Mouse (Mus musculus): ENCODE measurements around the gene Mmrn2. TPM values are rescaled to one million over a fixed set of nuclear protein-coding genes. Genes with fewer than 3 reads are reported as not detected.

The Mmrn2 gene
- polyA plus RNA-seq, 1 experiment, result 1.7 TPM

DNA sequence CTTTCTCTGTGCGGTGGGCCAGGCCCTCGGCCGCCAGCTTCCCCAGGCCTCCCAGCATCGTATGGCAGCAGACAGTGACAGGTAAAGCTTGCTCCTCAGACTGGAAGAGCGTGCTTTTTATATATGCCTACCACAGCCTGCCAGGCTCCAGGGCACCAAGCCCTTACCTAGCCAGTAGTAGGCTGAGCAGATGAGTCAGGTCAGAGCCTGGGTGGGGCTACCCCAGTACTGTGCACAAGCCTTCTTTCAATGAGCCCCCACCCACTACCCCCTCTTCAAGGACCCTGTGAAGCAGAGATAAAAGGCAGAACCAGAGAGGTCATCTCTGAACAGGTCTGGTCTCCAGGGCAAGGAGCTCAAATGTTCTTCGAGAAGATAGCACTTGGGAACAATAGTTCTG is 20.0 kb upstream of the Mmrn2 start, which contains the start of gene Fam25c:
Gene Fam25c, minus strand, starts transcription at position 133 of the 400 bp plus-strand sequence.
- Histone ChIP-seq H3K36me3 (ENCODE audit: control insufficient read depth, insufficient read depth, low read length, poor library complexity, severe bottlenecking) (no peaks in the 10 kb centered on the region), H3K9ac (ENCODE audit: low read depth, poor library complexity, severe bottlenecking) (peak within 1 kb of the TSS; percentile 26; the same call in 1 of the 2 replicates), H3K4me1 (ENCODE audit: control insufficient read depth, insufficient read depth, low read length) (peaks cover 17% of the 10 kb centered on the region), H3K4me3 (ENCODE audit: low read depth, low read length) (no peak within 1 kb of the TSS), H3K9me3 (replicated peaks; ENCODE audit: control insufficient read depth, insufficient read depth, low read length, poor library complexity, severe bottlenecking) (no peaks in the 10 kb centered on the region), H3K27me3 (ENCODE audit: control insufficient read depth, insufficient read depth, low read length, poor library complexity, severe bottlenecking) (no peaks in the 10 kb centered on the region), H3K27ac (ENCODE audit: insufficient read depth, low read length) (no peak within 1 kb of the TSS)
- no peak for TF ChIP-seq POLR2A (IDR thresholded peaks at IDR 0.05; ENCODE audit: insufficient read depth, low read length)
- TF ChIP-seq CTCF (IDR thresholded peaks at IDR 0.05; ENCODE audit: low read depth, low read length), result no peak
- TF ChIP-seq EP300 (IDR thresholded peaks at IDR 0.05; ENCODE audit: insufficient read depth, low read depth, low read length), result no peak

DNA sequence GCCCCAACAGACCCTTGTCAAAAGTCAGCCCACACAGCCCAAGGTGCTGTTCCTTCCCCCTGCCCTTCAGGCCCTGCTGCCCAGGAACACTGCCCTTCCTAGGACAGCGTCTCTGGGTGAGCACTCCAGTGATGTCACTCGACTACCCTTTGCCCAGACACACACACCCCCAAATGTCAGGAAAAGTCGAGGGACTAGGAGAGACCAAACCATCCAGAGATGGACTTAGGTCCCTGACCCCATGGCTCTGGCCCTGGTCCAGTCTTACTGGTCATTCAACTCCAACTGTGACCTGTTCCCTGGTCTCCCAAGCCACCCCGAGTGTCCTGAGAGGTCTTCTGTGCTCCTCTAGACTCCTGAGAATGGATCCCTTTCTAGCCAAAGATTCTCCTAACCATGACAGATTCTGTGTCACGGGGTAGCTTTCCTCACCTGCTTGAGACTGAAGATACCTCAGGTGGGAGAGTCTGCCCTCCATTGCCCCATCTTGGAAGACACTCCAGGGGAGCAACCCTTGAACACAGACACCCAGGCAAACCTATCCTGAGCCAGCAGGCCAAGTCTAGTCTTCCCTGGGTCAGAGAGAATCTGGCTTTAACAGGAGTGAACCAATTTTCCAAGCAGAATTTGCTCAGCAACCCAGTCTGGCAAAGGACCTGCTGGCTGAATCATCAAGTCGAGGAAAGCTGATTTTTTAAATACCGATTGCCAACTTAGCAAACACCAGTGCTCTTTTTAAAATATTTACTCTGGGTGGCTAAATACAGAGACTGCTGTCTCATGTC is 17.4 kb upstream of the Mmrn2 start:
- H3K4me3 ChIP-seq (ENCODE audit: low read depth, low read length), result no peak overlapping the region
- no peak overlapping the region for H3K9ac ChIP-seq (ENCODE audit: low read depth, poor library complexity, severe bottlenecking)
- no peak for TF ChIP-seq CTCF (IDR thresholded peaks at IDR 0.05; ENCODE audit: low read depth, low read length)
- no peak for TF ChIP-seq EP300 (IDR thresholded peaks at IDR 0.05; ENCODE audit: insufficient read depth, low read depth, low read length)
- TF ChIP-seq POLR2A (IDR thresholded peaks at IDR 0.05; ENCODE audit: insufficient read depth, low read length), result no peak
- H3K9me3 ChIP-seq (replicated peaks; ENCODE audit: control insufficient read depth, insufficient read depth, low read length, poor library complexity, severe bottlenecking), result no peaks in the 10 kb centered on the region
- peaks cover 18% of the 10 kb centered on the region for H3K4me1 ChIP-seq (ENCODE audit: control insufficient read depth, insufficient read depth, low read length)
- peak overlapping the region; percentile 100 for H3K27ac ChIP-seq (ENCODE audit: insufficient read depth, low read length)
- no peaks in the 10 kb centered on the region for H3K27me3 ChIP-seq (ENCODE audit: control insufficient read depth, insufficient read depth, low read length, poor library complexity, severe bottlenecking)
- H3K36me3 ChIP-seq (ENCODE audit: control insufficient read depth, insufficient read depth, low read length, poor library complexity, severe bottlenecking), result no peaks in the 10 kb centered on the region

DNA sequence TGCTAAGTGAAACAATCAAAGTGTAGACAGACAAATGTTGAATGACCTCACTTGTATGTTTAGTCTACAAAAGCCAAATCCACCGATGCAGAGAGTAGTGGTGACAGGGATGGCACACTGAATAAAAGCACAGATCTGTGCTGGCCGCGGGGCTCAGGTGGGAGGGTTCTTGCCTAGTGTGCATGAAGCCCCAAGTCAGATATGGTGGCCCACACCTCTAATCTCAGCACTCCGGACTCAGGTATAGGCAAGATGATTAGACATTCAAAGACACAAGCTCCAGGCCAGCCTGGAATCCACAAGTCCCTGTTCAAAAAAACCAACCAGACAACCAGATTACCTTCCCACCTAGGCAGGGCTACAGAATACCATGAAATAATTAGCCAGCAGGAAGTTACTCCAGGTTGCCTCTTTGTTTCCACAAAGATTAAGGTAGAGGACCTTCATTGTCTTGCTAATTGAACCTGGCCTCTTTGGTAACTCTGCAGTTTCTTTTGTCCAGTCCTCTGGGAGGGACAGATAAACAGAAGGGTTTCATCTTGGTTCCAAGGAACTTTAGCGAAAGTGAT is 15.5 kb upstream of the Mmrn2 start:
- H3K36me3 ChIP-seq (ENCODE audit: control insufficient read depth, insufficient read depth, low read length, poor library complexity, severe bottlenecking), result no peaks in the 10 kb centered on the region
- no peaks in the 10 kb centered on the region for H3K27me3 ChIP-seq (ENCODE audit: control insufficient read depth, insufficient read depth, low read length, poor library complexity, severe bottlenecking)
- peak overlapping the region; percentile 100 for H3K27ac ChIP-seq (ENCODE audit: insufficient read depth, low read length)
- H3K4me1 ChIP-seq (ENCODE audit: control insufficient read depth, insufficient read depth, low read length), result peaks cover 18% of the 10 kb centered on the region
- H3K4me3 ChIP-seq (ENCODE audit: low read depth, low read length), result 0 out of 2 replicates have a peak overlapping the region, but pooled peaks have one; percentile 14
- H3K9me3 ChIP-seq (replicated peaks; ENCODE audit: control insufficient read depth, insufficient read depth, low read length, poor library complexity, severe bottlenecking), result no peaks in the 10 kb centered on the region
- no peak for TF ChIP-seq CTCF (IDR thresholded peaks at IDR 0.05; ENCODE audit: low read depth, low read length)
- TF ChIP-seq EP300 (IDR thresholded peaks at IDR 0.05; ENCODE audit: insufficient read depth, low read depth, low read length), result peak; percentile 90
- no peak for TF ChIP-seq POLR2A (IDR thresholded peaks at IDR 0.05; ENCODE audit: insufficient read depth, low read length)
- peak overlapping the region; percentile 54 for H3K9ac ChIP-seq (ENCODE audit: low read depth, poor library complexity, severe bottlenecking)

DNA sequence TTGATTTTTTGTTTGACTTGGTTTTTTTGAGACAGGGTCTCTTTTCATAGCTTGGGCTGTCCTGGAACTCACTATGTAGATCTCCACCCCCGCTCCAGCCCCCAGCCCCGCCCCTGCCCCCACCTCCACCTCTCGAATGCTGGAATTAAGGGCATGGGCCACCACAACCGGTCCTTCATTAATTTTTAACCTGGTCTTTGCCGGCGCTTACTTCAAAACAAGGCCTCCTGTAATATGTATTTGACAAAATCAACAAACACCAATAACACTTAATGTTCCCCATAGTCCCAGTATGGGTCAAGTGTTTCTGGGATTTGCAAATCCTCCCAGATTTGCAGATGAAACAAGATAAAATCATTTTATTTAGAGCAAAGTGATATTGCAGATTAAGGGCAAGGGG is 15.0 kb upstream of the Mmrn2 start:
- H3K4me1 ChIP-seq (ENCODE audit: control insufficient read depth, insufficient read depth, low read length), result peaks cover 14% of the 10 kb centered on the region
- no peak for TF ChIP-seq EP300 (IDR thresholded peaks at IDR 0.05; ENCODE audit: insufficient read depth, low read depth, low read length)
- TF ChIP-seq POLR2A (IDR thresholded peaks at IDR 0.05; ENCODE audit: insufficient read depth, low read length), result no peak
- TF ChIP-seq CTCF (IDR thresholded peaks at IDR 0.05; ENCODE audit: low read depth, low read length), result no peak
- H3K27ac ChIP-seq (ENCODE audit: insufficient read depth, low read length), result peak overlapping the region; percentile 100
- H3K9me3 ChIP-seq (replicated peaks; ENCODE audit: control insufficient read depth, insufficient read depth, low read length, poor library complexity, severe bottlenecking), result peaks cover 3% of the 10 kb centered on the region
- no peaks in the 10 kb centered on the region for H3K36me3 ChIP-seq (ENCODE audit: control insufficient read depth, insufficient read depth, low read length, poor library complexity, severe bottlenecking)
- no peaks in the 10 kb centered on the region for H3K27me3 ChIP-seq (ENCODE audit: control insufficient read depth, insufficient read depth, low read length, poor library complexity, severe bottlenecking)
- no peak overlapping the region for H3K4me3 ChIP-seq (ENCODE audit: low read depth, low read length)
- 0 out of 2 replicates have a peak overlapping the region, but pooled peaks have one; percentile 34 for H3K9ac ChIP-seq (ENCODE audit: low read depth, poor library complexity, severe bottlenecking)

DNA sequence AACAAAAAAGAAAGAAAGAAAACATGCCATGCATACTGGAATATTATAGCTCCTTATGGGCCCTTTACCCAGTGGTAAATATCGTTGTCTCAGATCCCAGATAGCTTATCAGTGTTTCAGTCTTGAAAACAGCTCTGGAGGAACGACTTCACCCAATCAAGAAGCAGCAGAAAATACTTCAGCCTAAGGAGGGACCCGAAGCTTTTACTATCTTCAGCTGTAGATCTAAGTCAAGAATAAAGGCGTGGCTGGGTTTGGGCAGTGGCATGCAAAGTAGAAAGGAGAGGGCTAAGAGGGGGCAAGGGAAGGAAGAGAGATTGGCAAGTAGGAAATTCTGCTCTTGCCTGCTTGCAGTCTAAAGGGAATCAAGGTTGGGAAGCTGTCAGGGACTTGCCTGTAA is 13.1 kb upstream of the Mmrn2 start:
- H3K4me3 ChIP-seq (ENCODE audit: low read depth, low read length), result peak overlapping the region; percentile 52; the same call in 1 of the 2 replicates
- H3K27me3 ChIP-seq (ENCODE audit: control insufficient read depth, insufficient read depth, low read length, poor library complexity, severe bottlenecking), result no peaks in the 10 kb centered on the region
- H3K36me3 ChIP-seq (ENCODE audit: control insufficient read depth, insufficient read depth, low read length, poor library complexity, severe bottlenecking), result no peaks in the 10 kb centered on the region
- peaks cover 11% of the 10 kb centered on the region for H3K4me1 ChIP-seq (ENCODE audit: control insufficient read depth, insufficient read depth, low read length)
- H3K9ac ChIP-seq (ENCODE audit: low read depth, poor library complexity, severe bottlenecking), result peak overlapping the region; percentile 45; the same call in 1 of the 2 replicates
- peak overlapping the region; percentile 72 for H3K27ac ChIP-seq (ENCODE audit: insufficient read depth, low read length)
- peaks cover 16% of the 10 kb centered on the region for H3K9me3 ChIP-seq (replicated peaks; ENCODE audit: control insufficient read depth, insufficient read depth, low read length, poor library complexity, severe bottlenecking)
- TF ChIP-seq CTCF (IDR thresholded peaks at IDR 0.05; ENCODE audit: low read depth, low read length), result no peak
- TF ChIP-seq EP300 (IDR thresholded peaks at IDR 0.05; ENCODE audit: insufficient read depth, low read depth, low read length), result no peak
- no peak for TF ChIP-seq POLR2A (IDR thresholded peaks at IDR 0.05; ENCODE audit: insufficient read depth, low read length)

Measured in ES-Bruce4 (cell line).